Mouse (Mus musculus) thymus, postnatal 10 days (tissue): ENCODE measurements around the gene Akap12.

Experiments
- DNase-seq, 2 experiments: peaks; one replicate each; pipeline ENCODE4 v3.0.0; 2021; ENCODE audit warnings: low spot score in 2 of 2

The Akap12 gene

DNA sequence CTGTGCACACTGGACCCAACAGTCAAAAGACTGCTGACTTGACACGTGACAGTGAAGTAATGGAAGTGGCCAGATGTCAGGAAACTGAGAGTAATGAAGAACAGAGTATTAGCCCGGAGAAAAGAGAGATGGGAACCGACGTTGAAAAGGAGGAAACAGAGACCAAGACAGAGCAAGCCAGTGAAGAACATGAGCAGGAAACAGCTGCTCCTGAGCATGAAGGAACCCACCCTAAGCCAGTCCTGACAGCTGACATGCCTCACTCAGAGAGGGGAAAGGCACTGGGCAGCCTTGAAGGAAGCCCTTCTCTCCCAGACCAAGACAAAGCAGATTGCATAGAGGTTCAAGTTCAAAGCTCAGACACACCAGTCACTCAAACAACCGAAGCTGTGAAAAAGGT lies 90.5 kb downstream of the Akap12 start:
- peak in 1 of 2 experiments; percentile 25 for DNase-seq

DNA sequence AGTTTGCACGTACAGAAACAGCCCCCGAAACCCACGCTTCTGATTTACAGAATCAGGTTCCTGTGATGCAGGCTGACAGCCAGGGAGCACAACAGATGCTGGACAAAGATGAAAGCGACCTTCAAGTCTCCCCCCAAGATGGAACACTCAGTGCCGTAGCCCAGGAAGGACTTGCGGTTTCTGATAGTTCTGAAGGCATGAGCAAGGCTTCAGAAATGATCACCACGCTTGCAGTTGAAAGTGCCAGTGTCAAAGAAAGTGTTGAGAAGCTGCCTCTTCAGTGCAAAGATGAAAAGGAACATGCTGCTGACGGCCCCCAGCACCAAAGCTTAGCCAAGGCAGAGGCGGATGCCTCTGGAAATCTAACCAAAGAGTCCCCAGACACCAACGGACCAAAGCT lies 91.3 kb downstream of the Akap12 start:
- DNase-seq, result no peak

DNA sequence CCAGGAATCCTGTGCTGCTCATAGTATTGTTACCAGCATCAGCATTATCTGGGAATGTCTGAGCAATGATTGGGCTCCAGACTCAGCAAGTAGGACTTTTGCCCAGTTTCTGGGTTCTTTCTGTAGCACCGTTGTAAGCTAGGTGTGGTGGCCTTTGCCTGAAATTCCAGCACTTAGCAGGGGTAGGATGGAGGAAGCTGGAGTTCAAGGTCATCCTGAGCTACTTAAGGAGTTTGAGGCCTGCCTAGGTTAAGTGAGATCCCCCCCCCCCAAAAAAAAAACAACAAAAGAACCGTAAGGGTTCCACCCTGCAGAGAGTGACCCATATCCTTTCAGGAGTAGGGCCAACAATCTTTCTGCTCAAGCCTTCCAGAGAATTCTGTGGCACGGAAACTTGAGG lies 98.4 kb downstream of the Akap12 start:
- DNase-seq, result no peak

- peak; percentile 39 to 52 for DNase-seq
Measured at GRCm38 (mm10) chr10:4370105-4370504, 103.9 kb downstream of the Akap12 start.

DNA sequence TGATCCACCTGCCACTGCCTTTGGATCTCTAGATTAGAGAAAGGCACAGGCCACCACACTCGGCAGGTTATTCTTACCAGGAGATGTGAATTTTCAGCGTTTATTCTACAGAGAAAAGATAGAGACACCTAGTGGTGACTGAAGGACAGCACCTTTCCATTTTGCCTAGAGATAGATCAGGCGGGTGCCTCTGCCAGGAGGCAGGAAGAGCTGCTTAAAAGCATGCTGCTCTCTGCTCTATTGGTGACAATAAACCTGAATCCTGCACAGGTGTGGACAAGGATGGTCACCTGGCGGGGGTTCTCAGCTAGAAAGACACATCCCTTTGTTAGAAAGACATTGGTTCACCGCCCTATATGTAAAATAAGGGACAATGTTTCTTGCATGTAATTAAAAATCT lies 105.8 kb downstream of the Akap12 start:
- DNase-seq, result peak; percentile 32 to 57

GRCm38 (mm10) chr10:4373558-4373957 lies 107.4 kb downstream of the Akap12 start:
- no peak for DNase-seq

DNA sequence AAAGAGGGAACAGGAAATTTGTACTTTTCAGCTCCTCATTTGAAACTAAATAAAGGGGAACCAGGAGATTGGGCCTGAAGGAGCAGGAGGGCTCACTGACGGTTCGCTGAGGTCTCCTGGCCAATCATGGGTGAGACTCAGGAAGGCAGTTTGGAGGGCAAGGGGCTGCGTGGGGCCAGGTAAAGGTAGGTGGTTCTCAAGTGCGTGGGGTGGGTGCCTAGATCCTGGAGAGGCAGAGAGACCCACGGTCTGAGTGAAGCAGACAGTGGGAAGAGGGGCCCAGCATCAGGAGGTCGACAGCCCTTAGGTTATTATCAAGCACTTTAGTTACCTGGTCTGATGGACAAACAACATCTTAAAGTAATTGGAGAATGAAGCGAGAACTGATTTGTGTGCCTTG lies 108.1 kb downstream of the Akap12 start:
- DNase-seq, result no peak

DNA sequence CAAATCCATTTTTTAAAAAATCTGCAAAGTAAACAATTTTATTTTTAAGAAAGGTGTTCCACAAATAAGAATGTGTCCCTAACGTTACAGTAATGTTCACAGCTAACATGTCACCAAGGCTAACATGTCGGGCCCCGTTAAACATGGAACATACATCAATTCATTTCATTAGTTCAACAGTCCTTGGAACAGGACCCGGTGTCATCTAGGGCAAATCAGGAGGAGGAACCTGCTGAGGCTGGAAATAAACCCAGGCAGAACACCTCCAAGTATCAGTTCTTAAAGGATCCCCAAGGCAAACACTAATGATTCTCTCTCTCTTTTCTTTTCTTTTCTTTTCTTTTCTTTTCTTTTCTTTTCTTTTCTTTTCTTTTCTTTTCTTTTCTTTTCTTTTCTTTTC lies 108.6 kb downstream of the Akap12 start:
- no peak for DNase-seq

DNA sequence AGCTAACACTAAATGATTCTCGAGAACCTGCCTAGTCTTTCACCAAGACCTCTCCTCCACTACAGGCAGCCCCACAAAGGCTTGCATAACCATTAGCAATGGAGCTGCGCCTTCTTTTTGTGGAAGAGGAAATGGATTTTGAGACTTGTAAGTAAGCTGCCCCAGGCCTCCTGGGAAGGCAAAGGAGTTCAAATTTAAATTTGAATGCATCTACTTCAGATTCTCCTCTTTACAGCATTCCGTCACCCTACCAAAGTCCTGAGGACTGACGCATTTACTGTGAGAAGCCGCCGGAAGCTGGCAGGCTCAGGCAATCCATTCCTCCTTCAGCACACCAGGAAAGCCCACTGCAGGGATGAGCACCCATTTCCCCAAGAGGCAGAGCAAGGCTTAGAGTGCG lies 109.1 kb downstream of the Akap12 start:
- no peak for DNase-seq

DNA sequence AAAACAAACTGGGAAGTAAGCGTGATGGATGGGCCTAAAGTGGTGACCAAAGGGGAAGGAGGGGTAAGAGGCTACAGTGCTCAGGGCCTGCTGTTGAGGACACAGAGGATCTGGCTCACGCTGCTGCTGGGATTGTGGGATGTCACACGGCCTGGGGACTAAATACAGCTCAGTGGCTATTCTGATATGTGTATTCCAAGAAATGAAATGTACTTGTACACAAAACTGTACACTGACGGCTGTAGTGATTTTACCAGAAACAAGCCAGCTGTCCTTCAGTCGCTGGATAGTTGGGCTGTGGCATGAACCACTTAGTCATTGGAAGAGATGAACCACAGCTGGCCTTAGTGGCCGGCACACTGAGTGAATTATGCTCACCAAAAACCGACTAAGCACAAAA lies 110.3 kb downstream of the Akap12 start:
- DNase-seq, result no peak

DNA sequence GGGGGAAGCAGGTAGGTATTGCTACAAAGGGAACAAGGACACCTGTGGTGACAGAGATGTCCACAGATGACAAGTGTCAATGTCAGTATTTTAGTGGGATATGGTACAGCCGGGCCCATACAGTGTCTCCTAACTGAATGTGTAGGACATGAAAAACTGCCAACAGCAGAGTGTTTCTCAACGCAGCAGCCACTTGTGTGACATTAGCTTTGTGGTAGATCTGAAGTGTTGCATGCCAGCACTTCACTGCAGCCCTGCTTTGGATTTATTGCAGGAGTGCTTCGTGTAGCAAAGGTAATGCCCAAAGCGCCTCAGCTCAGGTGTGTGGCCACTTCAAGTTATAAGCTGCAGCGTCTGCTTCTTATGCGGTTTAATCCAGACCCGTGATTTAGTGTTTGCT lies 110.8 kb downstream of the Akap12 start:
- DNase-seq, result no peak

GRCm38 (mm10) chr10:4380748-4381147 lies 114.6 kb downstream of the Akap12 start:
- no peak for DNase-seq

- no peak for DNase-seq
Measured at GRCm38 (mm10) chr10:4384244-4384643, 118.1 kb downstream of the Akap12 start.

- peak; percentile 93 to 95 for DNase-seq
Measured at GRCm38 (mm10) chr10:4386609-4387591, 120.7 kb downstream of the Akap12 start.

DNA sequence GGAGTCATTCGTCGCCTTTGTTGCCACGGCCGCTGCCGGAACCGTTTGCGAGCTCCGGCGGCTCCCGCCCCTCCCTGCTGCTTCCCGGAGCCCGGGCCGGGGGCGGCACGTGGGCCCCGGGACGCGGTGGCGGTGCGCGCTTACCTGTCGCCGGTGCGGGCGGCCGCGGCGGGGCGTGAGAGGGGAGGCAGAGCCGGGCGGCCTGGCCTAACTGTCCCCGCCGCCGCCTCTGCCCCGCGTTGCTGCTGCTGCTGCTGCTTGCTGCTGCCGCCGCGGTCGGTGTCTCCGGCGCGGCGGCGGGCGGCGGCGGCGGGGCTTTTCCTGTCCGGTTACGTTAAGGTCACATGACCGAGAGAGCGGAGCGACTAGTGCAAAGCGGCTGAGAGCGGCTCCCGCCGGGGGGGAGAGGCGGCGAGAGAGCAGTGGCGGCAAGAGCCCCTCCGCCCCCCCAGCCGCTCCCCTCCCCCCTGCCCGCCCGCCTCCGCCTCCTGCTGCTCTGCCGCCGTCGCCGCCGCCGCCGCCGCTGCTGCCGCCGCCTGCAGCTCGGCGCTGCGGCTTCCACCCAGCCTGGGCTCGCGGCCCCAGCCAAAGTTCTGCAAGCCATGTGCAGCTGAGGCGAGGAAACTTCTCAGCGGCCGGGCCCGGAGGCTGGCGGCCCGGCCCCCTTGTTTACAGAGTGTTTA lies 121.7 kb downstream of the Akap12 start, which contains the start of gene Zbtb2:
TSS of gene Zbtb2 (minus strand) at position 408 of the 683 bp plus-strand sequence.
- peak; percentile 66 to 71 for DNase-seq

DNA sequence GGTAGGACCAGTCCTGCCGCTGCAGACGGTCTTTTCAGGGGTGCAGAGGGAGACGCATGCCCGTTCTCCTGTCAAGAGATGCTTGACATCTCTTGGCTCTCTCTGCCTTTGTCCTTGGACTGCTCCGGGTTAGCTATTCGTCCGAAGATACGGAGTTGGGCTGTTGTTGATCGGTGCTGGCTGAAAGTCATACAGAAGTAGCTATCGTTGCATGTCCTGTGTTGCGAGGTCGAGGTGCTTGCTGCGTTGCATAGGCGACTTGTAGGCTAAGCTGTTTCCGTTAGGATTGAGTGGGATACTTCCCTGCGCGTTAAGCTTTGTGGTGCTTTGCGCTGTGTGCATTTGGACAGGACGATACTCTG lies 122.2 kb downstream of the Akap12 start:
- peak in 1 of 2 experiments; percentile 15 for DNase-seq

DNA sequence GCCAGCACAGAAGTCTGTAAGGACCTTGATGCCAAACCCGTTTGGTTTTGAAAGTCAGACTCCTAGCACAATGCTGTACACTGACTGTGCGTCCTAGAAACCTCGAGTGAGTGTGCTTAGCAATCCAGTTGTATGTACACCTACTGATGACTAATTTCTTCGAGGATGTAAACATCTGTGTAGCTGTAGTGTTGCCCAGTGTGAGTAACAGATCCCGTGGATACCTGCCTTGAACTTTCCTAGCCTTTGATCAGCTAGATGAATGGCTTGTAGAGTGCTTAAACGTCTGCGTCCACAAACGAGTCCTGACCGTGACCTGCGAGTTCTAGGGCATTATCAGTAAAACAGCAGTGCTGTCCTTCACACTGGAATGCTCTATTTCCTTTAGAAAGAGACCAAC lies 122.9 kb downstream of the Akap12 start:
- DNase-seq, result no peak

GRCm38 (mm10) chr10:4389461-4390112 lies 123.4 kb downstream of the Akap12 start:
- no peak for DNase-seq

GRCm38 (mm10) chr10:4390550-4390949 lies 124.4 kb downstream of the Akap12 start:
- no peak for DNase-seq

DNA sequence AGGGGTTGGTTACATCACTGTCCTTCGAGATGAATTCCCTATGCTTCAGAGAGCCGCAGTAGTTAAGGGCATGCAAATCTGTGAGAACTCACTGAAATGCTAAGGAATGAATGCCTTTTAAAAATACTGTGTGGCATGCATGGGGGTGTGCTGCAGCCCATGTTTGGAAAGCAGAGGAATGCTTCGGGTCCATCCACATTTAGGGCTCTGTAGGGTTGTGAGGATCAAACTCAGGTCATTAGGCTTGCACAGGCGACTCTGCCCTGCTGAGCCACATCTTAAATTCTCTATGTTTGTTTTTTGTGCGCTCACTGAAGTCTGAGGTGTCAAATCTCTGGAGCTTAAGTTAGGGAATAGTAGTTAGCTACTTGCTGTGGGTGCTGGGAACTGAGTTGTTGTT lies 124.9 kb downstream of the Akap12 start:
- DNase-seq, result no peak

DNA sequence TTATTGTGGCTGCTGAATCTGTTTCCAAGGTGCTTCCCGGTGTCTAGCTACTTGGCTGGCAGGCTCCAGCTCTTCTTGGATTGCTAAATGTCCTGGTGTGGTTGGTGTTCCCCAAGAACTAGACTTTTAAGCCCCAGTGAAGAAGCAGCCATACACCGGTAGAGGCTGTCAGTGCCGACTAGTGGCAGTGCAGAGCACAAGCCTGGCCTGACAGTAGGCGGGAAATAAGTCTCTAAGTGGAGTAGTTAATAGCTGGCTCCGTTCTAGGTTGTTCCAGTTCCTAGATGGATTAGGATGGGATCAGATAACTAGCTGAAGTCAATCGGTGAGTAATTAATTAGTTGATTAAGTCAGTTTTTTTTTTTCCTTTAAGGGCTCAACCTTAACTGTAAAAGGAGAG lies 125.7 kb downstream of the Akap12 start:
- peak in 1 of 2 experiments; percentile 24 for DNase-seq

GRCm38 (mm10) chr10:4395321-4395720 lies 129.1 kb downstream of the Akap12 start:
- no peak for DNase-seq
